Mouse (Mus musculus) bone marrow macrophage, adult 2 months (primary cell): ENCODE results near the gene Mrgprf.

Source experiments
- CTCF ChIP-seq: IDR thresholded peaks from 2 replicates; pipeline ENCODE4 v1.5.1; 2012; ENCODE audit warnings: low read depth, mild to moderate bottlenecking, low read length, moderate library complexity
- POLR2A ChIP-seq: IDR thresholded peaks from 2 replicates; pipeline ENCODE4 v1.6.1; 2012; ENCODE audit warnings: mild to moderate bottlenecking, low read depth, low read length, borderline replicate concordance

- TF ChIP-seq CTCF, result no peak
- no peak for TF ChIP-seq POLR2A
These were observed 31.9 kb downstream of the Mrgprf start for GRCm38 (mm10) chr7:145332376-145333041.
